Mouse (Mus musculus) right cerebral cortex, postnatal 25 days (tissue): ENCODE data around the gene Ccdc83.

Experiments
- DNase-seq: peaks from one replicate; pipeline ENCODE4 v3.0.0; 2022

Ccdc83 gene

GRCm38 (mm10) chr7:90265289-90265970, at the start of gene Ccdc83:
TSS of gene Ccdc83 (minus strand) at chr7:90265777.
- DNase-seq: peak; percentile 77

DNA sequence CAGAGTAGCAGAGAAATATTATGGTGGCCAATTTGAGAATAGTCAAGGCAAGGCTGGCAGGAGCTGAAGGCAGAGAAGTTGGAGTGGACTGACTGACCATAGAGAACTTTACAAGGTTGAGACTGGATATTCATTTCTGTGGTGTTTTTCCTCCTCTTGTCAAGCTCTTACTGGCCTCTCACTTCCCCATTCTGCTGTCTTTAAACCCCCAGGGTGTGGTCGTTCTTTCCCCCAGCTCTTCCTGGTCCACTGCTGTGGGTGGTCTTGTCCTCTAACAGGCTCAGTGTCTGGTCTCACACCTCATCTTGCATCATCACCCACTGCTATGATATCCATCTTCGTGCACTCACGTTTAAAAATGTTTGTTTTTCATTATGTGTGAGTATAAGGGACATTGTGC, 47.8 kb upstream of the Ccdc83 start:
- no peak for DNase-seq

- no peak for DNase-seq
Observed at GRCm38 (mm10) chr7:90312151-90312883, 46.7 kb upstream of the Ccdc83 start.

DNA sequence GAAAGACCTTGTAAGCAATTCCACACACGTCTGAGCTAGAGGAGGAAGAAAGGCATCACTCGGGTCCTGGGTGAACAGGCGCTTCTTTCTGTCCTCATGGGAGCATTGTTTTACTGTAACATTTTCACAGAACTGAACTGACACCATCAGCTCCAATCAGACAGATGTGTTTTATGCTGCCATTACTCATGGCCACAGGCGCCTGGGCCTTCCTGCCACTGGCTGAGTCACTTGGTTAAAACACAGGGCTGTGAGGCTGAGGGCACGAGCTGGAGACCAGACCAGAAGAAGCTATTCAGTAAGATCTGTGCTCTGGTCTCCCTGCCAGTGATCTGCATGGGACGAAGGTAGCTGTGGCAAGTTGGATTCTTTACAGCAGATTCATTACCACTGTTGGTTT, 42.4 kb upstream of the Ccdc83 start:
- DNase-seq: no peak

- DNase-seq: no peak
Observed at GRCm38 (mm10) chr7:90306968-90307367, 41.4 kb upstream of the Ccdc83 start.

GRCm38 (mm10) chr7:90306079-90306478, 40.5 kb upstream of the Ccdc83 start:
- no peak for DNase-seq

GRCm38 (mm10) chr7:90302647-90303552, 37.3 kb upstream of the Ccdc83 start:
- no peak for DNase-seq

DNA sequence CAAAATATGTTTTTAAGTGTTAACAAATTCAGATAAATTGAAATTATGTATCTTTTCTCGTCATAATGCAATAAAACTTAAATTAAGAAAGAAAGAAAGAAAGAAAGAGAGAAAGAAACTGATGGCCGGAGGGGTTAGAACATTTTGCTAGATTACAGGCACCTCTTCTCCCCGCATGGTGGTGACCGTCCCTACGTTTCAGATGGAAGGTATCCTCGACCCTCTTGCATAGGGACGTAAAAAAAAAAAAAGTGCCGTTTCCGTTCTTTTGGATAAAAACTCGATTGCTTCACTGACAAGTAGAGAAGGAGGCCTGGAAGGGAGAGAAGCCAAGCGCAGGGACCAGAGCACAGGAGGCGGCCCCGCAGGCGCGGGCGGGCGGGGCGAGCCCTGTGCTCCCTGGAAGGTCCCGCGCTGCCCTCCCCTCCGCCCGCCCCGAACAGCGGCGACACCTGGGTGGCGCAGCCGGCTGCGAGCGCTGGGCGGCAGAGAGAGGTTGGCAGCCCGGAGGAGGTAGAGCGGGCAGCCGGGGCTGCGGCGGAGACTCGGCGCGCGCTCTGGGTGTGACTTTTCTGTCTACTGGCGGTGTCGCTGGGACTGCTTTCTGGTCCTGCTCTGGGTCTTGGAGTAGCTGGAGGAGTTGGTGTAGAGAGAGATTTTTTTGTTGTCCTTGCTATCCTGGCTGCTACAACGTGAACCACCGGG, 36.5 kb upstream of the Ccdc83 start, which contains the start of gene Sytl2:
Sytl2 (plus strand) TSS at position 311 of the 705 bp plus-strand sequence.
- peak; percentile 47 for DNase-seq

- DNase-seq: no peak
Observed at GRCm38 (mm10) chr7:90291885-90292284, 26.3 kb upstream of the Ccdc83 start.

DNA sequence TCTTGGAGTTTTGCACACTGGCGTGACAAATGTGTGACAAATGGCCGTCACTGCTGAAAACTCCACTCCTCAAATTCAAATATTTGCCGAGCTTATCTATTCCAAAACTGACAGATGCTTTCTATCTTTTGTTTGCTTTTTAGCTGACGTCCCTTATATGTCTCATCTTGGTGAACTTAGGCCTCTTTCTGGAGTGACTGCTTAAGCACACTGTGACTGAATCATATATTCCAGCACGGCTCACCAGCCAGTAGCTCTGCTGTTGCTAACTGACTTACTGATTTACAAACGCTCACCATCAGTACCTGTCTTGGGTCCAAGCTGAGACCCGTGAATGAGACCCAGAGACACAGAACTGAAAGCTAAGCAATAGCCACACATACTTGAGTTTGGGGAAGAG, 19.2 kb upstream of the Ccdc83 start:
- no peak for DNase-seq

GRCm38 (mm10) chr7:90282786-90283185, 17.2 kb upstream of the Ccdc83 start:
- DNase-seq: no peak

- DNase-seq: no peak
Observed at GRCm38 (mm10) chr7:90281759-90282546, 16.4 kb upstream of the Ccdc83 start.

DNA sequence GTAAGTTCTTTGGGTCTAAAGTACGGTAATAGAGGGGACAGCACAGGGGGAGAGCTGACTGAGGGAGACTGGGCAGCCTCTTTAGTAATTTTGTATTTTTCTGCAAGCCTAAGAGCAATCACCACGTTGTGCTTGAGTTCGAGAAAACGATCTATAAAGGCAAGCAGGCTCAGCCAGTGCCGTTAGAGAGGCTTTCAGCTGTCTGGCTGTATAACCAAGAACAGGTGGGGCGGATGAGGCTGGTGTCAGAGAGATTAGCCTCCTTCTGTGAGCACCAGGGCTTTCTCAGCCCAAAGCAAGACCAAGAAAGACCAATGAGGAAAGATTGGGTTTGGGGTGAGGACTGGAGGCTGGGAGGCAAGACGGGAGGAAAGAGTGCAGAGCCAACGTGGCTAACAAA, 15.3 kb upstream of the Ccdc83 start:
- DNase-seq: no peak

GRCm38 (mm10) chr7:90280274-90280875, 14.8 kb upstream of the Ccdc83 start:
- no peak for DNase-seq

DNA sequence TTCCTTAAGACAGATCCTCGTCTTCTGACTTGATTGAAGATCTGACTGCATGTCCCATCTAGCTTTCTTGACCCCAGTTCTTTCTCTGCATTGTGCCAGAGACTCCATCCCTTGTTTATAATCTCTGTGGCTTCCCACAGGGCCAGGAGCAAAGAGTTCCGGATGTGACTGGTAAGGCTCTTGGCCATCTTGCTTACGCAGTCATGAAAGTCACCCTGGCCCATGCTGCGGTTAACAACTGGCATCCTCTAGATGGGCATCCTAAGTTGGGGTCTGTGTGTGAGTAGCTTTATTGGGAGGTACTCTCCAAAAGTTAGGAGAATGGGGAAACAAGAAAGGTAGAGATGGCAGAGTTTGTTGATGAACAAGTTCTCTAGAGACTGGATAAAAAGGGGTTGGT, 13.6 kb upstream of the Ccdc83 start:
- DNase-seq: no peak

DNA sequence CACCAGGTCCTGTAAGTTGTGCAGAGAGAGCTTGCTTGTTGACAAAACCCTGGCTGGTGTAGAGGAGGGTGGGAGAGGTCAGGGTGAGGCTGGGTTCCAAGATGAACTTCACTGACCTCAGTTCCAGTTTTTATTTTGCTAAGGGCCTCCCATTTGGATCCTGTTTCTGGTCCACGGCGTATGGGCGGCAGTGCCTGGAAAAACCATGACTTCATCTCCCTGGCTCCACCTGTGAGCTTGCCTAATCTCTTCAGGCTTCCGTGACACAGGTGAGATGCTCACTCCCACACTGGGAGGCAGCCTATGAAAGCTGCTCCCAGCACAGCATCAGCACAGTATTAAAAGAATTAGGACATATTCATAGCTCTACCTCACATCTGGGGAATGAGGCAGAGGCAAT, 12.2 kb upstream of the Ccdc83 start:
- DNase-seq: no peak

- no peak for DNase-seq
Observed at GRCm38 (mm10) chr7:90277246-90277645, 11.7 kb upstream of the Ccdc83 start.

DNA sequence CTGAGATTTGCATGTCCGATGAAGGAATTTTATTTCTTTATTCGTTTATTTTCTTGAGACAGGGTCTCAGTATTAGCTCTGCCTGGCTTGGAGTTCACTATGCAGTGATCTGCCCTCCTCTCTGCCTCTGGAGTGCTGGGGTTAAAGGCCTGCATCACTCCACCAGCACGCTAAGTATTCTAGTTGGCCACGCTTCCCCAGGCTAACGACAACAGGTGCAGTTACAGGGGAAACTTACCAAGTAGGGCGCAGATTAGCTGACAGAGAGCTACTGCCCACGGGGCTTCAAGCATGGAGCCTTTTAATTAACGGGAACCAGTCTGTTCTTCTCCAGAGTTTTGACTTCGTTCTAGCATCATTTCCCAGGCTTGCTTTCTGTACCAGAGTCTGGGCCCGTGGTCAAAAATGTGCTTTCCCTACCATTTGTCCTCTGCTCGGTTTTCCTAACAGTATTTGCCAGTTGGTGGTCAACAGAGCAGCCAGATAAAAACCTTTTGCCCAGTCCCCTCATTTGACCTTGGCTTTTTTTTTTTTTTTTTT, 9.1 kb upstream of the Ccdc83 start:
- DNase-seq: no peak

DNA sequence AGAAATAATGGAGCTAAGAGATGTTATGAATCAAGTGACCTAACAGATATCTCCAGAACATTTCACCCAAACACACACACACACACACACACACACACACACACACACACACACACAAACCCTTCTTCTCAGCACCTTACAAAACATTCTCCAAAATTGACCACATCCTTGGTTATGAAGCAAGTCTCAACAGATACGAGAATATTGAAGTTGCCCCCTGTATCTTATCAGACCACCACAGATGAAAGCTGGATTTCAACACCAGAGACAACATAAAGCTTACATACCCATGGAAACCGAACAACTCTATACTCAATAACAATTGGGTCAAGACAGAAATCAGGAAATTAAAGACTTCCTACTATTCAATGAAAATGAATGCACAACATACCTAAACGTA, 4.6 kb upstream of the Ccdc83 start:
- no peak for DNase-seq

DNA sequence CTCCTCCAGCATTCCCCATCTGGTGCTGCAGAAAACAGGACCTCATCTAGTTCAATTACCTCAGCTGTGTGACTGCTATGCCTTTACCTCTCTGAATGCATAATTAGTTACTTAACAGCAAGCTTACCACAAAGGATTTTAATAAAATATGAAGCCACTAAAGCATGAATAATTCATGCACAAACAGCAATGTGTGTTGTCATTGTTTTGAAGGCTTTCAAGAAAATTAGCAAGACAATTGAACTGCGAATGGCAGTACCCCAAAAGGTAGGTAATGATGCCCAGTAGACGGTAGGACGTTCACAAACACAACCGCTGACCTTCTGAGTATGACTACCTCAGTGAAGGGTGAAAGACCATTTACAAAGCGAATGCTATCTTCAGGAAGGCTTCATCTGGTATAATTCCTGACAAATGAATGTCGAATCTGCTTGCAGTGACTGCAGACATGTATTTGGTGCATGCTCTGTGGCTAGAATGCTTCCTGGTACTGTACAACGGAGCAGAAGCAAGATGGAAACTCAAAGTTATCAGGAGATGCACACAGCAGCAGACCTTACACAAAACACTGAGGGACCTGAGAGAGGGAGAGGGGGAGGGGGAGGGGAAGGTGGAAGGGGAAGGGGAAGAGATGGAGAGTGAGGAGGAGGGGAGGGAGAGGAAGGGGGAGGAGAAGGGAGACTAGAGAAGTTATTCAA, 3.5 kb downstream of the Ccdc83 start:
- no peak for DNase-seq

GRCm38 (mm10) chr7:90259899-90260298, 5.7 kb downstream of the Ccdc83 start:
- no peak for DNase-seq
